Mouse (Mus musculus) stomach, embryonic 14.5 days (tissue): ENCODE measurements around the gene Samd4. TPM values are rescaled to one million over a fixed set of nuclear protein-coding genes. Genes with fewer than 3 reads are reported as not detected.

Experiments used
- ATAC-seq: fragments of 200-750 bp; cut with Nextera tagmentation; 2 replicates; pipeline ENCODE4 v1.8.0; 2017; ENCODE audit warnings: low read depth, moderate TSS enrichment; ENCODE audit not compliant: insufficient number of reproducible peaks, insufficient read depth, low FRiP score
- H3K27ac ChIP-seq: fragments of 300-500 bp; sonication (generic); 2 replicates; pipeline ENCODE4 v1.5.1; 2014; ENCODE audit warnings: mild to moderate bottlenecking, low read length, moderate library complexity, mixed read lengths
- H3K27me3 ChIP-seq: fragments of 300-500 bp; sonication (generic); 2 replicates; pipeline ENCODE4 v1.6.1; 2014; ENCODE audit warnings: low read length, control low read depth, mixed read lengths; ENCODE audit not compliant: control insufficient read depth, insufficient read depth
- H3K36me3 ChIP-seq: fragments of 300-500 bp; sonication (generic); 2 replicates; pipeline ENCODE4 v1.6.1; 2014; ENCODE audit warnings: mild to moderate bottlenecking, control low read depth, low read length, moderate library complexity, mixed read lengths; ENCODE audit not compliant: control insufficient read depth, insufficient read depth
- H3K4me1 ChIP-seq: fragments of 300-500 bp; sonication (generic); 2 replicates; pipeline ENCODE4 v1.6.1; 2014; ENCODE audit warnings: low read length, control low read depth, mixed read lengths; ENCODE audit not compliant: control insufficient read depth, insufficient read depth
- H3K4me2 ChIP-seq: fragments of 300-500 bp; sonication (generic); replicated peaks from 2 replicates; pipeline ENCODE4 v1.6.1; 2014; ENCODE audit warnings: low read depth, low read length, control low read depth
- H3K4me3 ChIP-seq: fragments of 300-500 bp; sonication (generic); 2 replicates; pipeline ENCODE4 v1.5.1; 2014; ENCODE audit warnings: low read depth, low read length, control low read depth
- H3K9ac ChIP-seq: fragments of 300-500 bp; sonication (generic); replicated peaks from 2 replicates; pipeline ENCODE4 v1.6.1; 2014; ENCODE audit warnings: low read depth, mild to moderate bottlenecking, control low read depth, low read length, moderate library complexity, mixed read lengths
- H3K9me3 ChIP-seq: fragments of 300-500 bp; sonication (generic); 2 replicates; pipeline ENCODE4 v1.6.1; 2016; ENCODE audit warnings: low read depth, low read length, control low read depth; ENCODE audit not compliant: control insufficient read depth
- WGBS: fragments of 180-500 bp; shearing (Covaris S2); extraction: QIAGEN DNeasy Blood & Tissue Kit; methylation state at CpG from one replicate; pipeline ENCODE4 v1.1.7; 2014; 5-methylcytosine and 5-hydroxymethylcytosine counted together
- polyA plus RNA-seq: library from polyadenylated mRNA; unstranded; fragments of >200 nt; fragmentation: Nextera tagmentation; extraction: Ambion mirVana; gene quantifications from 2 replicates; pipeline ENCODE4 v1.2.1, GENCODE M21; 2014

Gene Samd4
- polyA plus RNA-seq, 1 experiment from 2014 or later, result 7.3 TPM

GRCm38 (mm10) chr14:47000096-47000736 lies 117.6 kb downstream of the Samd4 start:
- H3K27ac ChIP-seq, result no peak overlapping the region
- 68% methylated on average over 11 of the region's 11 CpGs for WGBS
- no peak for ATAC-seq

GRCm38 (mm10) chr14:47000786-47001761 lies 118.4 kb downstream of the Samd4 start:
- Histone ChIP-seq H3K27me3 (no peaks in the 10 kb centered on the region), H3K27ac (no peak overlapping the region), H3K4me3 (no peak overlapping the region), H3K9ac (no peak overlapping the region), H3K9me3 (no peaks in the 10 kb centered on the region), H3K4me2 (no peak overlapping the region), H3K4me1 (peaks cover 6% of the 10 kb centered on the region; the same call in 1 of the 2 replicates), H3K36me3 (no peaks in the 10 kb centered on the region)
- WGBS, result 51% methylated on average over 24 of the region's 24 CpGs
- no peak for ATAC-seq

More at GRCm38 (mm10) chr14:47000096-47000736, 117.6 kb downstream of the Samd4 start:
- Histone ChIP-seq H3K4me2 (no peak overlapping the region), H3K27me3 (no peaks in the 10 kb centered on the region), H3K9ac (no peak overlapping the region), H3K4me1 (peaks cover 6% of the 10 kb centered on the region; the same call in 1 of the 2 replicates), H3K4me3 (no peak overlapping the region), H3K9me3 (no peaks in the 10 kb centered on the region), H3K36me3 (no peaks in the 10 kb centered on the region)

- Histone ChIP-seq H3K4me2 (no peak overlapping the region), H3K36me3 (no peaks in the 10 kb centered on the region), H3K9ac (no peak overlapping the region), H3K4me1 (peaks cover 6% of the 10 kb centered on the region; the same call in 1 of the 2 replicates), H3K9me3 (no peaks in the 10 kb centered on the region), H3K27me3 (no peaks in the 10 kb centered on the region), H3K27ac (no peak overlapping the region), H3K4me3 (no peak overlapping the region)
- no peak for ATAC-seq
- WGBS, result 20% methylated on average over 3 of the region's 3 CpGs
Measured at GRCm38 (mm10) chr14:47004161-47004560, 121.5 kb downstream of the Samd4 start.

- 63% methylated on average over 18 of the region's 18 CpGs for WGBS
- Histone ChIP-seq H3K4me3 (no peak overlapping the region), H3K27ac (no peak overlapping the region), H3K9me3 (no peaks in the 10 kb centered on the region), H3K4me1 (peaks cover 4% of the 10 kb centered on the region; the same call in 1 of the 2 replicates), H3K9ac (no peak overlapping the region), H3K27me3 (no peaks in the 10 kb centered on the region), H3K36me3 (no peaks in the 10 kb centered on the region), H3K4me2 (no peak overlapping the region)
- ATAC-seq, result no peak
Measured at GRCm38 (mm10) chr14:47011171-47012139, 128.8 kb downstream of the Samd4 start.

- Histone ChIP-seq H3K9me3 (no peaks in the 10 kb centered on the region), H3K27me3 (no peaks in the 10 kb centered on the region), H3K9ac (no peak overlapping the region), H3K4me3 (no peak overlapping the region), H3K36me3 (no peaks in the 10 kb centered on the region), H3K27ac (no peak overlapping the region), H3K4me1 (peaks cover 6% of the 10 kb centered on the region), H3K4me2 (no peak overlapping the region)
- WGBS, result 93% methylated on average over 3 of the region's 3 CpGs
- no peak for ATAC-seq
Measured at GRCm38 (mm10) chr14:47015618-47016017, 133.0 kb downstream of the Samd4 start.

GRCm38 (mm10) chr14:47017658-47018057 lies 135.0 kb downstream of the Samd4 start:
- no peak overlapping the region for H3K4me2 ChIP-seq
- H3K9ac ChIP-seq, result no peak overlapping the region
- no peaks in the 10 kb centered on the region for H3K9me3 ChIP-seq
- no peaks in the 10 kb centered on the region for H3K27me3 ChIP-seq
- H3K36me3 ChIP-seq, result no peaks in the 10 kb centered on the region
- peaks cover 3% of the 10 kb centered on the region; the same call in 1 of the 2 replicates for H3K4me1 ChIP-seq
- H3K4me3 ChIP-seq, result no peak overlapping the region
- no peak overlapping the region for H3K27ac ChIP-seq
- 65% methylated on average over 3 of the region's 3 CpGs for WGBS
- no peak for ATAC-seq

GRCm38 (mm10) chr14:47020886-47021285 lies 138.2 kb downstream of the Samd4 start:
- Histone ChIP-seq H3K4me2 (no peak overlapping the region), H3K9me3 (no peaks in the 10 kb centered on the region), H3K36me3 (no peaks in the 10 kb centered on the region), H3K27ac (no peak overlapping the region), H3K4me1 (peaks cover 3% of the 10 kb centered on the region; the same call in 1 of the 2 replicates), H3K27me3 (no peaks in the 10 kb centered on the region), H3K4me3 (no peak overlapping the region), H3K9ac (no peak overlapping the region)
- ATAC-seq, result no peak
- 34% methylated on average over 10 of the region's 10 CpGs for WGBS

- Histone ChIP-seq H3K27ac (no peak overlapping the region), H3K36me3 (no peaks in the 10 kb centered on the region), H3K9me3 (no peaks in the 10 kb centered on the region), H3K4me3 (no peak overlapping the region), H3K4me2 (no peak overlapping the region), H3K27me3 (no peaks in the 10 kb centered on the region), H3K4me1 (peaks cover 3% of the 10 kb centered on the region; the same call in 1 of the 2 replicates), H3K9ac (no peak overlapping the region)
- WGBS, result 69% methylated on average over 9 of the region's 9 CpGs
- no peak for ATAC-seq
Measured at GRCm38 (mm10) chr14:47023529-47023928, 140.9 kb downstream of the Samd4 start.
